Mouse (Mus musculus) cerebellum, adult 9-11 months (tissue): ENCODE measurements around the gene Fam13a.

Experiments
- DNase-seq: peaks from one replicate; pipeline ENCODE4 v3.0.0; 2022

Gene Fam13a

DNA sequence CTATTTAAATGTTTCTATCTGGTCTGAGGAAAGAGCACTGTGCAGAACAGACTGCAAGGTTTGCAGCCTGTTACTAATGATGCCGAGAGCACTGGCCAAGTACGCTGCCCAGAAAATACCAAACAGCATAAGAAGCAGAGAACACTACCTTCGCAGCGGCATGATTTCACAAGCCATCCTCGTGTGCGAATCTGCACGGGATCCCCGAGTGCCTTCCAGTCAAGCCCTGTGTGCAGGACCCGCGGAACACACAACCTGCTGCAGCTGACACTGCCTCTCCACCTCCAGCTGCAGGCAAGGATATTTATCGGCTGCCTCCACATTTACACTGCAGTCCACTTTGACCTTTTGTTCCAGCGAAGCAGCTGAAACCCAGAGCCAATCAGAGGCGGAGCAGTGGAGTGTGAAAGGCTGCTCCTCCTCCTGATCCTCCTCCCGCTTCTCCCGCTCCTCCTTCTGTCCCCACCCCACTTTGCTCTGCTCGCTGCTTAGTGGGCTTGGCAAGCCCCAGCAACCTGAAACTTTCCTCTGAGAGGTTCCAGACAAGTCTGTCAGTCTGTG is at the start of gene Fam13a:
TSS of gene Fam13a (minus strand) at position 386 of the 561 bp plus-strand sequence.
- peak; percentile 77 for DNase-seq

DNA sequence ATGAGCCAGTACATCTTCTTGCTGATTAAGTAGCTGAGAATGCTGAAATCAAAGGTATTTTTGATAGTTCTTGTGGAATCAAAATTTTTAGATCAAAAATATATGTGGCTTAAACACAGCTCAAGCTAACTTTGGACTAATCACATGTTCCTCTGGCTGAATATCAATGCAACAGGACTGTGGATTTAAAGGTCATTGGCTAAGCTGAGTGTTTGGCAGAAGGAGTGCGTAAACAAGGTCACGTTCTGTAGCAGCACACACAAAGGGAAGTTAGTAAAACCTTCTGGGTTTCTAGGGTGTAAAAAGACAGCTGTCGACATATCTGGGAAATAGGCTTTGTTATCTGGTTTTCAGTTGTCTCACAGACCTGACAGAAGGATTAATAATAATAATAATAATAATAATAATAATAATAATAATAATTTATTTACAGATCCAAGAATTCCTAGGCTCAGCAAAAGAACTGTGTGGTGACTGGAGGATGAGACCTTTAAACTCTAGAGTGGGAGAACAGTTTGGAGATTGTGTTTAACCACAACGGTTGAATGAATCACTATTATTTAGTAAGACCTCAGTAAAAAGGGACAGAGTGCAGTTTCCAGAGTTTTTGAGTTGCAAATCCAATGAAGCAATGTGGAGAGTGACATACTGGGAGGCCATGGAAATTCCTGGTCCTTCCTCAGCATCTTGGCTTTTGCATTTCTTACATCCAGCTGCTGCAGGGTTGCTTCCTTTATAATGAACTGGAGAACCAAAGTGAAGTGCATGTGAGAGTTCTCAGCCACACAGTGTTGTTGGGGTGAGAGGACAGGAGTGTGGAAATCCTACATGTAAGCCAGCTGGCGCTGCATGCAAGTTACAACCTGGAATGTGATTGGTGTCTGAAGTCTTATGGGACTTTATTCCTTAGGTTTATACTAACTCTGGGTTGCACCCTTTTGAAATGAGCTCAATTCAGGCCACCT is 48.0 kb upstream of the Fam13a start:
- DNase-seq, result no peak

DNA sequence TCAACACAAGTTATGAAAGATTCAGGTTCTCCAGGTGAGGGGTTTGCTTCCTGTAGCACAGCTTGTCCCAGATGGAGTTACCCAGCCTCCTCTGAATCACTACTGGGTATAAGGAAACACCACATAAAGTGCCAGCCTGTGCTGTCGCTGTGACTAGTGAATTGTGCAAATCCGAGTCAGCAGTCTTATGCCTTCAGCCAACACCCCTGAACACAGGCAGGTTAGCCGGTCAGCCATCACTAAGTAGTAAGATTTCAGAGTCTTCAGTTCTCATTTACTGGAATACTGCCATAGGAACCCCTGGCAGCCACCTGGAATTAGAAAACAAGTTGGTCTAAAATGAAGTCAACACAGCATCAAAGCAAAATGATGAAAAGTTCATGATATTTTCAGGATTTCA is 47.3 kb upstream of the Fam13a start:
- no peak for DNase-seq

DNA sequence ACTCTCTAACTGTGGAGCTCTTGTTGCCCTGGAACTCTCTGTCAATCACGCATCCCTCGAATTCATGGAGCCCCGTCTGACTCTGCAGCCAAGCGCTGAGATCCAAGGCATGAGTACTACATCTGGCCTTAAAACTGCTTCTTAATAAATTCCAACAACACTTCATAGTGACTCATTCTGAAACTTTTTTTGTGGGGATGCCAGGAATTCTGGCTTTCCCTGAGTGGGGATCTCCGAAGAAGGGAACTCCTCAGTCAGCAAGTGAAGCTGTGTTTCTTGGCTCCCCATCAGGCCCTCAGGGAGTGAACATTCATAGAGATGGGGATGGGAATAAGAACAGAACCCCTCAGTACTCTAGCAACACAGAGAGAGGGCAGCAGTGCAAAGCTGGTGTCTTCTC is 43.8 kb upstream of the Fam13a start:
- DNase-seq, result no peak

DNA sequence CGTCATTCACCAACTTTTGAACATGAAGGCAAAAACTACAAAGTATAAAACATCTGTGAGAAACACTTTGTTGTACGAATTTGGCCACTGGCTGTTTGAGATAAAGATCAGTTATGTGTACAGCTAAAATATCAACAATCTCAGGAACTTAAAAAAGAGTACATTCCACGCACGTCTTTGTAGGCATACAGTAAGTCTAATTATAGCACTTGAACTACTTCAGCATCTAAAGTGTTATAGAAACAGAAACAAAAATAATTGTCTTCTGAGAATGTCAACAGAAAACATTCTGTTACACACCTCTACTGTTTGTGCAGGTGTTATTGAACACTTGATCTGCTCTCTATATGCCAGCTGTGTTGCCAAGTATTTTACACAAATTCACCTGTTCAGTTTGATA is 40.1 kb upstream of the Fam13a start:
- no peak for DNase-seq

DNA sequence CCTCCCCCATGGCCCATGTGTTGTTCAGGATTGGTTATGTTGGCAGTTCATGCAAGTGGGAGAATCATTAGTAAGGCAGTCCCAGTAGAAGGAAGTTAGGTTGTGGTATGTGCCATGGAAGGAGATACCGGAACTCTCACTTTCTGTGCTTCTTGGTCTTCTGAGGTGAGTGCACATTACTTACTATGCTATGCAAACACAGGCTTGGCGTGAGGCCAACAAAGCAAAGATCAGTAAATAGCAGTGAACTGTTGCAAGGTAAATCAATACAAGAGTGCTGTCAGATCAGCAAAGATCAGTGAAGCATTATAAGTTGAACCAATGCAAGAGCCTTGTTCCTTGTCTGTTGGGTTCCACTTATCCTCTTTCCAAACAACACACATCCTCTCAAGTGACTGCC is 28.9 kb upstream of the Fam13a start:
- DNase-seq, result no peak

DNA sequence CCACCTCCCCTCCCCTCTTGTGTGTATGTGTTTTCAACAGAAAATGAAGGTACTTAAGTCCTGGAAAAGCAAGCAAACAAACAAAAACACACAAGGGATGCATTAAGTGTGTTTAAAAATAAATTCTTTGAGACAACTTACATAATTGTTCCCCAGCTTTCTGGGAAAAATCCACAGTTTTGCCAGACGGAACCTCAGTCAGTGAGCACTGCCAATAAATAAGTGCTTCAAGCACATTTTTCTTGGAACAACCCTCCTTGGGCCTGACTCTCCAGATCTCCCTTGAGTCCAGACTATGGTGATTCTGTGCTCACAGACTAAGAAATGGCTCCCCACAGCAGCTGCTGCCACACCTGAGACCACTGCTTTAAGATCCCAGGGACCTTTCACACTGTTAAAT is 15.4 kb upstream of the Fam13a start:
- DNase-seq, result no peak

DNA sequence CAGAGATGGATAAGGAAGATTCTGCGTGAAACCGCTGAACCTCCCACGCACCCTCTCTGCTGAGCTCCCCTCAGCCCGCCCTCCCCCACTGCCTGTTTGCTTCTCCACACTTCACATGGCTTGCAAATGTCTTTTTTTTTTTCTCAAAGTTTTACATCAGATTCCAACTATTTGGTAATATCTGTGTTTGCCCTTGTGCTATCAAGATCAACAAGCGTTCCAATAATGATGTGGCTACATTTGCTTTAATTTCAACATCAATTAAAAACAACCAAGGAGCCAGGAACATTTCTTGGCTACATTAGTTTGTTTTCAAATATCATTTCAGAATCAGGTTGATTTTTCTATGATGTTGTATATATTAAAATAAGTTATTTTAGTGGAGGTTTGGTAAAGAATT is 8.4 kb upstream of the Fam13a start:
- DNase-seq, result no peak

DNA sequence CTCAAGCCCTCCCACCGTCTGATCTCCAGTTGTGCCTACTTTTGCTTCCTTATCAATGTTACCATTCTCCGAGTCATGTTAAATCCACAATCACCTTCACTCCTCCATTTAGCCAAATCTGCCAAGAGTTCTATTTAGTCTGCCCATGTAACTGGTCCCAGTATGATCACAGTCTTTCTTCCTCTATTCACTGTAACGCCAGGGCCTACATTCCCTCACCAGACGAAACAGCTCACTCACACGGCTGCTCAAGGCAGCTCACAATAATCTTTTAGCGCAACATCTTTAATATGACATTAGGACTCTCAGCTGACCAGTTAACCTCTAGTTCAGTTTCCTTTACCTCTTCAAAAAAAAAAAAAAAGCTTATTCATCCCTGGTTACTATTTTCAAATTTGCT is 7.2 kb upstream of the Fam13a start:
- no peak for DNase-seq

DNA sequence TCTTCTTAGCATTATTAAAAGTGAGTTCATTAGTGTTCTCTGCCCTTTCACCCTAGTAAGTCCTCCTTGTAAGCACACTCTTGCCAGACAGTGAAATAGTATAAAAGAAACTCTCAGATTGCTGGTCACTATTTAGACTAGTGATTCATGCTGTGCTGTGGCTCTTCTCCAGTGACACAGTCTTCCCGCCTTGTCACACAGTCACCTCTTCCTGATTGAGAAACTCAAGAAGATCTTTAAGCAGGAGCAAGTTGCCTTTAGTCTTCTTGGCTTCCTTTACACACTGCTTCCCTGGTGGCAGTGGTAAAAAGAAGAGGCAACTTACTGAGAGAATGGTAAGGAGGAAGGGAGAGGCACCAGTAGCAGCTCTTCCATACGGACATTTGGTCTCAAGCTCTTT is 6.3 kb upstream of the Fam13a start:
- DNase-seq, result no peak

DNA sequence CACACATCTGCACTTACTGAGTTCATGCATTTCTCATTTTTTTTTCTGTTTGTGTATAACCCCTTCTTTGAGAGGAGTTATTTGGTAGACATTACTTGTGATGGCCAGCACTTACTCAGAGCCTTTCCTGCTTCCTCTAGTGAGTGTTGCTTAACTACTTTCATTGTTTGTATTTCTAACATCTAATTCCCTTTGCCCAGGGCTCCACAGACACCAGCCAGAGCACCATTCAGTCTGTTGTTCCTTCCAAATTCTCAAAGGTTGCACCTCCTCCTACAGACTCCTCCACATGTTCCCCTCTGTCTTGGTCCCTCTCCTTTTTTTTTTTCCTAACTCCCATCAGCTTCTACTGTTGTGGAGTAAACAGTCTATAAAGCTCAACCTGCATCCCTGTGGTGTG is 5.7 kb upstream of the Fam13a start:
- no peak for DNase-seq

DNA sequence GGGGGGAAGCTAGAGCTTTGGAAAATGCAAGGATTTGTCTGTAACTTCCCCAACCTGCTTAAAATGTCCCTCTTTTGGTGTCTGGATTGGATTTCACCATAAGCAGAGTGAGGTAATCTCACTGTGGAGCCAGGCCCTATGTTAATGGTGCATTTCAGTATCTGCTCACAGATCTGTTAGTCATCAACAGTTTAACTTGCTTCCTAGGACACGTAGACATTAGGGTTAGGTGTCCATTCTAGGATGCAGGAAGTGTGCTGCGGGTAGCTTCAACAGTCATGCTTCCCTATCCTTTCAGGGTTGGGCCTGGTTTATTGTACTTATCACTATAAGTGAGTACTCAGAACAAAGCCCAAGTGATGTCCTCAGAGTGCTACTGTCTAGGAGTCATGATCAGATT is 4.5 kb upstream of the Fam13a start:
- DNase-seq, result no peak

DNA sequence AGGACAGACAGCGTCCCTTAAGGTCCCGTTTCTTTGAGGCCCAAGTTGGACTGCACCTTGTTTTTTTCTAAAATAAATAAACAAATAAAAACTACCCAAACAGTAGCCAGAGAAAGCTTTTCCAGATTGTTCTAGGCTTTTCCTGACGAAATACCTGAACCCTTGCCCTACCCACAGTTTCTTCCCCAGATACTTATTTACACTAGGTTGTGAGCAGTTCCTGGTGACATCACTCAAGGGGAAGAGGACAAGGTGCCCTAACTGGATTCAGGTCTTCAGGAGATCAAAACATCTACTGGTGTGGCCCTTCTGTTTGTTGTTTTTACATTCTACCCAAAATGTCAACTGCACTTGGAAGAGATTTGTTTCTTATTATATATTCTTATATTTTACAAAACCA is 457 bp upstream of the Fam13a start:
- no peak for DNase-seq

DNA sequence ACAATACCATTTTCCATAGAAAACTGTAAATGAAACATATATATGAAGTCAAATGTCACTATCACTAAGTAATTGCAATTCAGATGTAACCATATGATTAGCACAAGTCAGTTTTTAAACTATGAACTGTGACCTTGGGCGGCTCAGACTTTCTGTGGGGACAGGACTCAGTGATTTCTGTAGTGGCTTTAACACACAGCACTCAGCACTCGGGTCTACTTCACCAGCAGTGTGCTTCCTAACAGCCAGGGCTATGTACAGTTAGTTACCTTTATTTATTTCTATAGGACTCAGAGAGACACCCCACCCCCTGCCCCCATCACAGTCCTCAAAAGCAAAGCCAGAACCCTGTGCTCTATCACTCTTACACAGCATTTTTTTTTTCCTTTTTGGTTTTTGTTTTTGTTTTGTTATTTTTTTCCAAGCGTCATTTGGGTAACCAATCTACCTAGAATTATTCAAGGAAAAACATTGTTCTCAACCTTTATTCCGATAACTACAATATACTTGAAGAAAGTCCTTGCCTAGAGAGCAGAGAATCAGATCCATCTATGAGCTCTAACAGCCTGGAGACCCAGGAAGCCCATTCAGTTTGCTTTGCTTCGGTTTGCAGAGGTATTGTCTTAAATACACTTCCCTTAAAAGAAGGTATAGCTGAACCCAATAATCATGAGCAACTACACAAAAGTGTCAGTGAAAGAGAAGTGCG is 740 bp downstream of the Fam13a start:
- DNase-seq, result no peak

DNA sequence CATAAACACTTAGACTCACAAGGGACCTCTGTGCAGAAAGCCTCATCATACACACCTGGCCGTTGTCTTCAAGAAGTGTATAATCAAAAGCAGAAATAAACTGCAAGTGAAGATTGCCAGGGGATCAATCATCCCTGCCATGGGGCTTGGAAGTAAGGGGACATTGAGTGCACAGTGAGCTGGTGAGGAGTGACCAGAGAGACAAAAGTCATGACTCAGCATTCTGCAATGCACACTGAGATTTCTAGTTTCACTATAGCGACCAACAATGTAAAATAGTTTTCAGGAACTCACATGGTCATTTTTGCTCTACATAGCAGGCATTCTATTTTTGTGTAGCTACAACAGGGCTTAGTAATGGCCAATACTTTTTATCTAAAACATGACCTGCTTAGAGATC is 1.7 kb downstream of the Fam13a start:
- no peak for DNase-seq

DNA sequence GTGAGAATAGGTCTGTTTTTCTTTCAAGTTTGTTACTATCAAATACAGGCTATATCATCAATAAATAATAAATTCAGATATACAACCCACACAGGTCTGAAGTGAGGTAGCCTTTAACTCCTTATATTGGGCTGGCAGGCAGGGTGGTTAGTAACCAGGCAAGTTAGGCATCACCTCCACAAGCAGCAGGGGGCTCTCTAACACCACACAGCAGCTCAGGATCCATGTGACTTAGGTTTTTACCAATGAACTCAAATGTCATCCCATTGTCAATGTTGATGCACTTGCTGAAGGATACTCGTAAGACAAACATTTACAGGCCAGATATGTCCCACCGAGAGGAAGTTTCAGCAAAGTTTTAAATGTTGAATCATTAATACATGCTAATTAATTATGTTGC is 4.0 kb downstream of the Fam13a start:
- no peak for DNase-seq

DNA sequence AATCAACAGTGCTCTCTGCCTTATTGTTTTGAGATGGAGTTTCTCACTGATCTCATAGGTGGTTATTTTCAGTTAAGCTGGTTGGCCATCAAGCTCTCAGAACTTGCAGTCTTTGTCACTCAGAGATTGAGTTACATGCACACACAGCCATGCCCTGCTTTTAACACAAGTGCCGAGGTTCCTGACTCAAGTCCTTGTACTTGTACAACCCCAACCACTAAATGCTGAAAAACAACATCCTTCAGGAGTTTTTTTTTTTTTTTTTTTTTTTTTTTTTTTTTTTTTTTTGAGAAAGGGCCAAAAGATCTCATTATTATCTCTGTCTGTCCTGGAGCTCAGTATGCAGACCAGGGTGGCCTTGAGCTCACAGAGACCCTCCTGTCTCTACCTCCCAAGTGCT is 4.5 kb downstream of the Fam13a start:
- DNase-seq, result no peak

DNA sequence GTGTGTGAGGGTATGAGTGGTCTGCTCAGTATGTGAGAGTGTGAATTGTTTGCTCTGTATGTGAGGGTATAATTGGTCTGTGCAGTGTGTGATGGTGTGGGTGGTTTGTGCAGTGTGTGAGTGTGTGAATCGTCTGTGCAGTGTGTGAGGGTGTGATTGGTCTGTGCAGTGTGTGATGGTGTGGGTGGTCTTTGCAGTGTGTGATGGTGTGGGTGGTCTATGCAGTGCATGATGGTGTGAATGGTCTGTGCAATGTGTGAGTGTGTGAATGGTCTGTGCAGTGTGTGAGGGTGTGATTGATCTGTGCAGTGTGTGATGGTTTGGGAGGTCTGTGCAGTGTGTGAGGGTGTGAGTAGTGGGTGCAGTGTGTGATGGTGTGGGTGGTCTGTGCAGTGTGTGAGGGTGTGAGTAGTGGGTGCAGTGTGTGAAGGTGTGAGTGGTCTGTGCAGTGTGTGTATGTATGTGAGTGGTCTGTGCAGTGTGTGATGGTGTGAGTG is 8.0 kb downstream of the Fam13a start:
- DNase-seq, result no peak

DNA sequence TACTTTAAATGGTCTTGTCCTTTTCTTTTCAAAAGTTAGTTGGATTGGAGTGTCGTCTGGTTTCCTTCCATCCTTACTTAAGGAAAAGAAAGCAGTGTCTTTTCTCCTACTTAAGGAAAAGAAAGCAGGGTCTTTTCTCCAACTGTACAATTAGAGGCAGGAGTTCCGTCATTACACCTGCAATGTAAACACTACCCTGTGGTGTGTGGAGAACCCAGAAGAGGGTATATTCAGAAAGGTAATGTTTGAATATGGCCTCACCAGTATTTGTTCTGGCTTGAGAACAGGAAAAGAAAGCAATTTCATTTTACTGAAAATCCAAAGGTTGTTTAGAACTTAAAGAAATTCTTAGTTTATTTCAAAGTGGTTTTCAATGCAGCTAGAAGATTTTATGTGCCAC is 9.6 kb downstream of the Fam13a start:
- no peak for DNase-seq

DNA sequence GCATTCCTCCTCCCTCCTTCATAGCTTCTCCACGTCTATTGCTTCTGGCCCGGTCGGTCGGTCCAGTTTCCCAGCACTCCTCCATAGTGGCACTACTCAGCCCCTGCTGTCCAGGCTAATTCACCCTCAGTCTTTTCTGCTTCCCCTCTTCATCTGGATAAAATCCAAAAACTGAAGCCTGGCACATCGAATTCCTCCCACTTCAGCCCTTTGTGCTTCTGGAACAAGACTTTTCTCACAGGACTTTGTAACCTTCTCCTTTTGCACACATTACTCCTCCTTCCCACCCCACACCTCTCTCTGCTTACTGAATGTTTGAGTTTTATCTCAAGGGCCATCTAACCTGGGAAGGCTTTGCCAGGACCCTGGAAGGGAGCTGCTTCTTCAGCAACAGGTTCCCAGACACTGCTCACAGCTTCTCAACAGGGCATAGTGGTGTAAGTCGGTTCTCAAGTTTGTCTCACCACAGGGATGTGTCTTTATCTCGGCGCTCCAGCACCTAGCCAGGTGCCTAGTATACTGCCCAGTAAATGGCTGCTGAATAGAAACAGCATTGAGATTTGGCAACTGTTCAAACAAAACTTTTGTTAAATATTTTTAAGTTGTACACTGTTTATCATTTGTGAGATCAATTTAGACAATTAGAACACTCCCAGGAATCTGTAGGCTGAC is 10.1 kb downstream of the Fam13a start:
- DNase-seq, result no peak

DNA sequence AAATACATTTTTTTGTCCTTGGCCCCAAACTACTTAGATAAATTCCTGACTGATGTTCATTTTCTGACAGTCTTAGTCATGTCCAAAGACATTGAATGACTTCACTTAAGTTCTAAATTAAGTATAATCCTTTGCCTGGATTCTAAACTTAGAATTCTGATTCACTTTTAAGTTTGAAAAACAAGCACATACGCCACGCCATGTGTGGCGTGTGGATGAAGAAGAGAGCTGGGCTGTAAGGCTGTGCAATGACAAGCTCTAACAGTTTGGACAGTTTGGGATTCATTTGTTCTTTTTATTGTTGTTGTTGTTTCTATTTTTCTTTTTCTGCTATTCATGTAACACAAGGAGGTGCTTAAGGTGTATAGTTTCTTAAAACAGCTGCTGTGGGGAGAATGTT is 13.6 kb downstream of the Fam13a start:
- DNase-seq, result no peak

DNA sequence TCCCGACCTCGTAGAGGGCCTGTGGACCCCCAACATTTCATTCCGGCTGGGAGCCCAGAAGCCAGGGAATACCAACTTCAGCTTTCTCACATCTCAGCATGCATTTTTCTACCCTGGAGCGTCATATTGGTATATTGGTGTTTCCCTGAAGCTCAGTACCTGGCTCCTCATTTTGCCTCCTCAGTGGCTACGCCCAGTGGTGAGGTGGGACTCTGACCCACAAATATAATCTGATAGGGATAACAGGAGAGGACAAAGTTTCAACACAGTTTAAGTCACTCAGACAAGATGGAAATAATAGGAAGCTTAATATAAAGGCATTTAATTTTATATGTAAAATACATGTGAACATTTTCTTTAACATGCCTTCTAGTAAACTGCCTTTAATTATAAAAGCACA is 19.7 kb downstream of the Fam13a start:
- no peak for DNase-seq

DNA sequence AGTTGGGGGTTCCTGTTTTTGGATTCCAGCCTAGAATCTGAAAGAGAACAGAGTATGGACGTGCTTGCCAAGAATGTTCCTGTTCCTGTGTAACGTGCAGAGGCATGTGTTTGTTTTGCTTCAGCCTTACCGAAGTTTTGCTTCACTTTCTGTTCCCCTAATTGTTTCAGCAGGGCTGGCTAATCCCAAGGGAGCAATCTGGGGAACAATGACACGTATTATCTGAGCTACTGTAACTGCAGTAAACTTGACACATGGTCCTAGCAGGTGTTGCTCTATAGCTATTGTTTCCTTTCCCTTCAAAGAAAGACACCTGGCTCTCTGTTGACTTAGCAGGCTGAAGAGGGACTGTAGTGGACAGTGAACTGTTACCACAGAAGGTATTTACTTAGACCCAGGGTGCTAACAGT is 25.3 kb downstream of the Fam13a start:
- no peak for DNase-seq
